Mouse (Mus musculus): Measurements from ENCODE around the gene 1700017B05Rik.

- TF ChIP-seq CTCF (IDR thresholded peaks at IDR 0.05; ENCODE audit: borderline replicate concordance, extremely low read depth, insufficient read depth, insufficient read length) (no peak), POLR2A (IDR thresholded peaks at IDR 0.05; ENCODE audit: borderline replicate concordance, extremely low read depth, insufficient read depth, insufficient read length, poor library complexity, severe bottlenecking) (no peak)
These were observed 8.0 kb upstream of the 1700017B05Rik start for GRCm38 (mm10) chr9:57270399-57270798.

Data from brain, embryonic 14.5 days (tissue).